Mouse (Mus musculus) hindbrain, embryonic 10.5 days (tissue): ENCODE measurements around the gene Fcgr2b. TPM values are rescaled to one million over a fixed set of nuclear protein-coding genes. Genes with fewer than 3 reads are reported as not detected.

ENCODE experiments used
- DNase-seq: peaks from one replicate; pipeline ENCODE4 v3.0.0-alpha.2; 2017; ENCODE audit warnings: low spot score
- H3K27ac ChIP-seq: fragments of 300-500 bp; sonication (generic); 2 replicates; pipeline ENCODE4 v1.5.1; 2016; ENCODE audit warnings: mild to moderate bottlenecking, moderate library complexity
- H3K27me3 ChIP-seq: fragments of 300-500 bp; sonication (generic); 2 replicates; pipeline ENCODE4 v1.6.1; 2016; ENCODE audit warnings: mild to moderate bottlenecking; ENCODE audit not compliant: poor library complexity, insufficient read depth, severe bottlenecking
- H3K36me3 ChIP-seq: fragments of 300-500 bp; sonication (generic); 2 replicates; pipeline ENCODE4 v1.6.1; 2016; ENCODE audit warnings: mild to moderate bottlenecking, moderate library complexity
- H3K4me1 ChIP-seq: fragments of 300-500 bp; sonication (generic); replicated peaks from 2 replicates; pipeline ENCODE4 v1.6.1; 2016; ENCODE audit warnings: mild to moderate bottlenecking
- H3K4me3 ChIP-seq: fragments of 300-500 bp; sonication (generic); 2 replicates; pipeline ENCODE4 v1.5.1; 2016; ENCODE audit warnings: mild to moderate bottlenecking, moderate library complexity
- H3K9me3 ChIP-seq: fragments of 300-500 bp; sonication (generic); 2 replicates; pipeline ENCODE4 v1.6.1; 2016; ENCODE audit warnings: mild to moderate bottlenecking, moderate library complexity
- WGBS: fragments of 180-500 bp; shearing (Covaris S2); methylation state at CpG from one replicate; pipeline ENCODE4 v1.1.7; 2016; 5-methylcytosine and 5-hydroxymethylcytosine counted together
- polyA plus RNA-seq: library from polyadenylated mRNA; unstranded; fragments of >200 nt; fragmentation: Nextera tagmentation; extraction: Ambion mirVana; gene quantifications from 2 replicates; pipeline ENCODE4 v1.2.1, GENCODE M21; 2016

Gene Fcgr2b
- 0.26 TPM in 1 of 2 replicates, not detected in the other for polyA plus RNA-seq

- no peaks in the 10 kb centered on the region for H3K9me3 ChIP-seq
- no peaks in the 10 kb centered on the region for H3K27me3 ChIP-seq
- H3K36me3 ChIP-seq: no peaks in the 10 kb centered on the region
- H3K27ac ChIP-seq: no peak within 1 kb of the TSS
- H3K4me1 ChIP-seq: no peaks in the 10 kb centered on the region
- DNase-seq: no peak
- no peak within 1 kb of the TSS for H3K4me3 ChIP-seq
- WGBS: 90% methylated on average over 5 of the region's 5 CpGs
Measured at GRCm38 (mm10) chr1:170976447-170976846, at the start of gene Fcgr2b. Gene Fcgr2b, minus strand, starts transcription at chr1:170976547.

- no peaks in the 10 kb centered on the region for H3K9me3 ChIP-seq
- no peaks in the 10 kb centered on the region for H3K36me3 ChIP-seq
- H3K27ac ChIP-seq: no peak overlapping the region
- no peak for DNase-seq
- WGBS: 82% methylated on average over 7 of the region's 7 CpGs
- no peak overlapping the region for H3K4me3 ChIP-seq
- H3K4me1 ChIP-seq: no peaks in the 10 kb centered on the region
- H3K27me3 ChIP-seq: no peaks in the 10 kb centered on the region
Measured at GRCm38 (mm10) chr1:171019311-171019950, 43.1 kb upstream of the Fcgr2b start.

- Histone ChIP-seq H3K27me3 (no peaks in the 10 kb centered on the region), H3K36me3 (no peaks in the 10 kb centered on the region), H3K4me1 (no peaks in the 10 kb centered on the region), H3K9me3 (no peaks in the 10 kb centered on the region), H3K27ac (no peak within 1 kb of the TSS), H3K4me3 (no peak within 1 kb of the TSS)
- DNase-seq: no peak
- 86% methylated on average over 2 of the region's 2 CpGs for WGBS
Measured at GRCm38 (mm10) chr1:171018737-171019136, 42.4 kb upstream of the Fcgr2b start, which contains the start of gene Fcgr4. Gene Fcgr4, plus strand, starts transcription at chr1:171018920.

GRCm38 (mm10) chr1:171017468-171018158 lies 41.3 kb upstream of the Fcgr2b start:
- Histone ChIP-seq H3K4me1 (no peaks in the 10 kb centered on the region), H3K27ac (no peak overlapping the region), H3K27me3 (no peaks in the 10 kb centered on the region), H3K4me3 (no peak overlapping the region), H3K9me3 (no peaks in the 10 kb centered on the region), H3K36me3 (no peaks in the 10 kb centered on the region)
- 57% methylated on average over 6 of the region's 6 CpGs for WGBS
- no peak for DNase-seq

- Histone ChIP-seq H3K4me1 (no peaks in the 10 kb centered on the region), H3K36me3 (no peaks in the 10 kb centered on the region), H3K4me3 (no peak overlapping the region), H3K9me3 (no peaks in the 10 kb centered on the region), H3K27me3 (no peaks in the 10 kb centered on the region), H3K27ac (no peak overlapping the region)
- DNase-seq: no peak
- WGBS: 89% methylated on average over 6 of the region's 6 CpGs
Measured at GRCm38 (mm10) chr1:171016676-171017356, 40.5 kb upstream of the Fcgr2b start.

- Histone ChIP-seq H3K36me3 (no peaks in the 10 kb centered on the region), H3K27ac (no peak overlapping the region), H3K27me3 (no peaks in the 10 kb centered on the region), H3K4me1 (no peaks in the 10 kb centered on the region), H3K4me3 (no peak overlapping the region), H3K9me3 (no peaks in the 10 kb centered on the region)
- WGBS: 84% methylated on average over 4 of the region's 4 CpGs
- DNase-seq: no peak
Measured at GRCm38 (mm10) chr1:171011733-171012132, 35.4 kb upstream of the Fcgr2b start.

GRCm38 (mm10) chr1:171006905-171007304 lies 30.6 kb upstream of the Fcgr2b start:
- Histone ChIP-seq H3K4me1 (no peaks in the 10 kb centered on the region), H3K36me3 (no peaks in the 10 kb centered on the region), H3K27ac (no peak overlapping the region), H3K27me3 (no peaks in the 10 kb centered on the region), H3K4me3 (no peak overlapping the region), H3K9me3 (no peaks in the 10 kb centered on the region)
- WGBS: 90% methylated on average over 2 of the region's 2 CpGs
- DNase-seq: no peak

- Histone ChIP-seq H3K4me1 (no peaks in the 10 kb centered on the region), H3K36me3 (no peaks in the 10 kb centered on the region), H3K27me3 (no peaks in the 10 kb centered on the region), H3K9me3 (no peaks in the 10 kb centered on the region), H3K4me3 (no peak overlapping the region), H3K27ac (no peak overlapping the region)
- WGBS: 90% methylated on average over 4 of the region's 4 CpGs
- no peak for DNase-seq
Measured at GRCm38 (mm10) chr1:171006335-171006734, 30.0 kb upstream of the Fcgr2b start.

GRCm38 (mm10) chr1:171005586-171005985 lies 29.2 kb upstream of the Fcgr2b start:
- H3K4me1 ChIP-seq: no peaks in the 10 kb centered on the region
- H3K9me3 ChIP-seq: no peaks in the 10 kb centered on the region
- no peaks in the 10 kb centered on the region for H3K27me3 ChIP-seq
- no peaks in the 10 kb centered on the region for H3K36me3 ChIP-seq
- no peak for DNase-seq
- no peak overlapping the region for H3K4me3 ChIP-seq
- no peak overlapping the region for H3K27ac ChIP-seq

GRCm38 (mm10) chr1:171005081-171005480 lies 28.7 kb upstream of the Fcgr2b start:
- Histone ChIP-seq H3K4me3 (no peak overlapping the region), H3K27ac (no peak overlapping the region), H3K36me3 (no peaks in the 10 kb centered on the region), H3K9me3 (no peaks in the 10 kb centered on the region), H3K27me3 (no peaks in the 10 kb centered on the region), H3K4me1 (no peaks in the 10 kb centered on the region)
- 65% methylated on average over 6 of the region's 6 CpGs for WGBS
- DNase-seq: no peak

GRCm38 (mm10) chr1:170999811-171000210 lies 23.5 kb upstream of the Fcgr2b start:
- no peaks in the 10 kb centered on the region for H3K9me3 ChIP-seq
- 0 out of 2 replicates have a peak, but pooled peaks cover 4% of the 10 kb centered on the region for H3K4me1 ChIP-seq
- no peak for DNase-seq
- no peak overlapping the region for H3K27ac ChIP-seq
- H3K4me3 ChIP-seq: no peak overlapping the region
- H3K27me3 ChIP-seq: no peaks in the 10 kb centered on the region
- H3K36me3 ChIP-seq: no peaks in the 10 kb centered on the region

- H3K27ac ChIP-seq: no peak overlapping the region
Measured at GRCm38 (mm10) chr1:170997756-170998655, 21.7 kb upstream of the Fcgr2b start.

More at GRCm38 (mm10) chr1:170997756-170998655, 21.7 kb upstream of the Fcgr2b start:
- Histone ChIP-seq H3K36me3 (no peaks in the 10 kb centered on the region), H3K4me3 (peak overlapping the region; percentile 20; the same call in 1 of the 2 replicates), H3K9me3 (no peaks in the 10 kb centered on the region), H3K27me3 (no peaks in the 10 kb centered on the region), H3K4me1 (0 out of 2 replicates have a peak, but pooled peaks cover 4% of the 10 kb centered on the region)
- 62% methylated on average over 21 of the region's 21 CpGs for WGBS
- DNase-seq: peak; percentile 8
